In genomic region chr4:120172050-120172684, GRCm38 (mm10) we compare ENCODE assay signal across 8 mouse cellular contexts. TPM values are rescaled to one million over a fixed set of nuclear protein-coding genes. Genes with fewer than 3 reads are reported as not detected.
DNase-seq lines count a peak whose midpoint lies in the region; ATAC-seq lines count a peak whose summit lies in the region.

No protein-coding gene starts in this region.

- no peak for DNase-seq in limb, embryonic 10.5 days (ENCODE audit: low spot score)
- DNase-seq in hindbrain, embryonic 11.5 days (ENCODE audit: low spot score) = peak; percentile 30
- DNase-seq in cerebellum, adult 9-11 months = no peak
- no peak for DNase-seq in embryo, embryonic 10 days (ENCODE audit: low spot score)

- WGBS in limb, embryonic 13.5 days = 12% methylated on average over 7 of the region's 7 CpGs
- 18% methylated on average over 7 of the region's 7 CpGs for WGBS in limb, embryonic 10.5 days
- 26% methylated on average over 7 of the region's 7 CpGs for WGBS in embryonic facial prominence, embryonic 12.5 days
- WGBS in hindbrain, embryonic 11.5 days = 22% methylated on average over 7 of the region's 7 CpGs
- 12% methylated on average over 7 of the region's 7 CpGs for WGBS in limb, embryonic 15.5 days
- WGBS in stomach, embryonic 16.5 days = 10% methylated on average over 7 of the region's 7 CpGs

- no peaks in the 10 kb centered on the region for H3K9me3 ChIP-seq in limb, embryonic 13.5 days
- no peaks in the 10 kb centered on the region for H3K9me3 ChIP-seq in limb, embryonic 10.5 days (replicated peaks)
- H3K9me3 ChIP-seq in embryonic facial prominence, embryonic 12.5 days = no peaks in the 10 kb centered on the region
- no peaks in the 10 kb centered on the region for H3K9me3 ChIP-seq in hindbrain, embryonic 11.5 days (ENCODE audit: control insufficient read depth, low read length)
- H3K9me3 ChIP-seq in limb, embryonic 15.5 days = no peaks in the 10 kb centered on the region
- H3K9me3 ChIP-seq in stomach, embryonic 16.5 days (replicated peaks; ENCODE audit: control insufficient read depth, low read length) = no peaks in the 10 kb centered on the region

- H3K4me1 ChIP-seq in limb, embryonic 13.5 days = peaks cover 11% of the 10 kb centered on the region
- H3K4me1 ChIP-seq in limb, embryonic 10.5 days = peaks cover 7% of the 10 kb centered on the region
- no peaks in the 10 kb centered on the region; the same call in 1 of the 2 replicates for H3K4me1 ChIP-seq in embryonic facial prominence, embryonic 12.5 days
- H3K4me1 ChIP-seq in hindbrain, embryonic 11.5 days (replicated peaks; ENCODE audit: control insufficient read depth, insufficient read depth, low read length) = no peaks in the 10 kb centered on the region
- peaks cover 14% of the 10 kb centered on the region for H3K4me1 ChIP-seq in limb, embryonic 15.5 days
- peaks cover 10% of the 10 kb centered on the region for H3K4me1 ChIP-seq in stomach, embryonic 16.5 days (ENCODE audit: control insufficient read depth, insufficient read depth, low read length)

- no peak overlapping the region for H3K4me3 ChIP-seq in limb, embryonic 13.5 days
- no peak overlapping the region for H3K4me3 ChIP-seq in limb, embryonic 10.5 days
- no peak overlapping the region for H3K4me3 ChIP-seq in embryonic facial prominence, embryonic 12.5 days
- H3K4me3 ChIP-seq in hindbrain, embryonic 11.5 days (ENCODE audit: low read depth, low read length) = no peak overlapping the region
- H3K4me3 ChIP-seq in limb, embryonic 15.5 days = no peak overlapping the region
- H3K4me3 ChIP-seq in stomach, embryonic 16.5 days (replicated peaks; ENCODE audit: low read length) = no peak overlapping the region

- no peak overlapping the region for H3K9ac ChIP-seq in limb, embryonic 13.5 days
- H3K9ac ChIP-seq in embryonic facial prominence, embryonic 12.5 days = no peak overlapping the region
- no peak overlapping the region for H3K9ac ChIP-seq in hindbrain, embryonic 11.5 days (ENCODE audit: low read depth, low read length)
- H3K9ac ChIP-seq in limb, embryonic 15.5 days = no peak overlapping the region
- no peak overlapping the region for H3K9ac ChIP-seq in stomach, embryonic 16.5 days (ENCODE audit: low read length)

- H3K4me2 ChIP-seq in limb, embryonic 13.5 days (replicated peaks) = no peak overlapping the region
- H3K4me2 ChIP-seq in embryonic facial prominence, embryonic 12.5 days (replicated peaks) = no peak overlapping the region
- no peak overlapping the region for H3K4me2 ChIP-seq in hindbrain, embryonic 11.5 days (replicated peaks; ENCODE audit: low read depth, low read length)
- H3K4me2 ChIP-seq in limb, embryonic 15.5 days = no peak overlapping the region
- no peak overlapping the region for H3K4me2 ChIP-seq in stomach, embryonic 16.5 days (ENCODE audit: low read depth, low read length)

- no peaks in the 10 kb centered on the region for H3K36me3 ChIP-seq in limb, embryonic 13.5 days
- H3K36me3 ChIP-seq in limb, embryonic 10.5 days = no peaks in the 10 kb centered on the region
- no peaks in the 10 kb centered on the region for H3K36me3 ChIP-seq in embryonic facial prominence, embryonic 12.5 days
- H3K36me3 ChIP-seq in hindbrain, embryonic 11.5 days (ENCODE audit: control insufficient read depth, insufficient read depth, low read length) = no peaks in the 10 kb centered on the region
- H3K36me3 ChIP-seq in limb, embryonic 15.5 days = no peaks in the 10 kb centered on the region
- no peaks in the 10 kb centered on the region for H3K36me3 ChIP-seq in stomach, embryonic 16.5 days (ENCODE audit: control insufficient read depth, insufficient read depth, low read length)

- no peak overlapping the region for H3K27ac ChIP-seq in limb, embryonic 13.5 days
- H3K27ac ChIP-seq in limb, embryonic 10.5 days = no peak overlapping the region
- H3K27ac ChIP-seq in embryonic facial prominence, embryonic 12.5 days = peak overlapping the region; percentile 46; the same call in 1 of the 2 replicates
- H3K27ac ChIP-seq in hindbrain, embryonic 11.5 days (ENCODE audit: low read depth, low read length) = no peak overlapping the region
- 0 out of 2 replicates have a peak overlapping the region, but pooled peaks have one; percentile 2 for H3K27ac ChIP-seq in limb, embryonic 15.5 days
- H3K27ac ChIP-seq in stomach, embryonic 16.5 days (ENCODE audit: low read length) = 0 out of 2 replicates have a peak overlapping the region, but pooled peaks have one; percentile 10

- peak; percentile 75 for ATAC-seq in limb, embryonic 13.5 days (ENCODE audit: low FRiP score, low read depth)
- ATAC-seq in embryonic facial prominence, embryonic 12.5 days (ENCODE audit: insufficient number of reproducible peaks, insufficient read depth, low FRiP score, low TSS enrichment) = peak; percentile 68
- ATAC-seq in hindbrain, embryonic 11.5 days (ENCODE audit: low FRiP score) = peak; percentile 61
- ATAC-seq in limb, embryonic 15.5 days (ENCODE audit: insufficient number of reproducible peaks, low FRiP score, low TSS enrichment, low read depth) = peak; percentile 64
- peak; percentile 69 for ATAC-seq in stomach, embryonic 16.5 days (ENCODE audit: insufficient read depth, low FRiP score)

- H3K27me3 ChIP-seq in limb, embryonic 13.5 days = no peaks in the 10 kb centered on the region
- H3K27me3 ChIP-seq in limb, embryonic 10.5 days (ENCODE audit: low read depth, poor library complexity, severe bottlenecking) = no peaks in the 10 kb centered on the region
- no peaks in the 10 kb centered on the region for H3K27me3 ChIP-seq in embryonic facial prominence, embryonic 12.5 days
- H3K27me3 ChIP-seq in hindbrain, embryonic 11.5 days (ENCODE audit: control insufficient read depth, insufficient read depth, low read length) = no peaks in the 10 kb centered on the region
- no peaks in the 10 kb centered on the region for H3K27me3 ChIP-seq in limb, embryonic 15.5 days
- H3K27me3 ChIP-seq in stomach, embryonic 16.5 days (ENCODE audit: control insufficient read depth, insufficient read depth, low read length) = no peaks in the 10 kb centered on the region

RNA-seq across cellular contexts. Expression of gene Edn2, which starts 11.2 kb away (rescaled TPM):
- 1.1 and 1.2 TPM in 2 replicates for polyA plus RNA-seq in limb, embryonic 13.5 days (2015; fragmentation: Nextera tagmentation; extraction: Ambion mirVana)
- not detected in 2 replicates for polyA plus RNA-seq in limb, embryonic 10.5 days (2016; fragmentation: Nextera tagmentation; extraction: Ambion mirVana)
- 0.54 and 0.71 TPM in 2 replicates for polyA plus RNA-seq in embryonic facial prominence, embryonic 12.5 days (2016; fragmentation: Nextera tagmentation; extraction: Ambion mirVana)
- not detected in 2 replicates for polyA plus RNA-seq in hindbrain, embryonic 11.5 days (2014; fragmentation: Nextera tagmentation; extraction: Ambion mirVana)
- 3.8 and 4.6 TPM in 2 replicates for polyA plus RNA-seq in limb, embryonic 15.5 days (2015; fragmentation: Nextera tagmentation; extraction: Ambion mirVana)
- 3.7 and 4.0 TPM in 2 replicates for polyA plus RNA-seq in stomach, embryonic 16.5 days (2015; fragmentation: Nextera tagmentation; extraction: Ambion mirVana)

Comparison
In these comparisons a context has a peak if more than half of its experiments do, and no peak if none do; other contexts are left out.
1. H3K27ac ChIP-seq: peak in embryonic facial prominence, embryonic 12.5 days (single experiment), limb, embryonic 15.5 days (single experiment) and stomach, embryonic 16.5 days (single experiment); none in limb, embryonic 13.5 days (single experiment), limb, embryonic 10.5 days (single experiment) and hindbrain, embryonic 11.5 days (single experiment).
2. Peak in every context shown above with its lines, with median percentiles within 50 percentile points of each other: ATAC-seq.